21 mouse cellular contexts compared by ENCODE assay signal in genomic region chr3:14764755-14765566, GRCm38 (mm10). TPM values are rescaled to one million over a fixed set of nuclear protein-coding genes. Genes with fewer than 3 reads are reported as not detected.
"Had no signal": no experiment of that assay in that cellular context is flagged by ENCODE, and none has a peak within 500 bp of the region (broad histone marks: within the 10 kb centered on the region; RNA-seq: fewer than 3 reads in every experiment).

No protein-coding gene starts in this region.

- DNase-seq: liver, postnatal 0 days; lung, adult 2 months; lung, postnatal 14 days; lung, postnatal 36 days; thymus, adult 2 months; thymus, postnatal 25 days; thymus, postnatal 4 days had no signal

- H3K4me3 ChIP-seq: liver, embryonic 15.5 days; lung, embryonic 15.5 days; midbrain, embryonic 13.5 days; midbrain, embryonic 15.5 days; neural tube, embryonic 12.5 days; stomach, embryonic 15.5 days had no signal

- H3K9me3 ChIP-seq: liver, embryonic 15.5 days; lung, embryonic 15.5 days; midbrain, embryonic 13.5 days; midbrain, embryonic 15.5 days; neural tube, embryonic 12.5 days; stomach, embryonic 15.5 days had no signal

- H3K4me2 ChIP-seq: liver, embryonic 15.5 days; lung, embryonic 15.5 days; midbrain, embryonic 11.5 days; midbrain, embryonic 13.5 days; midbrain, embryonic 15.5 days; neural tube, embryonic 12.5 days; stomach, embryonic 15.5 days had no signal

- H3K27me3 ChIP-seq: liver, embryonic 15.5 days; lung, embryonic 15.5 days; midbrain, embryonic 13.5 days; midbrain, embryonic 15.5 days; neural tube, embryonic 12.5 days; stomach, embryonic 15.5 days had no signal

- ATAC-seq: liver, postnatal 0 days; lung, postnatal 0 days; midbrain, embryonic 13.5 days; midbrain, embryonic 15.5 days had no signal

- H3K36me3 ChIP-seq: liver, embryonic 15.5 days; lung, embryonic 15.5 days; midbrain, embryonic 13.5 days; midbrain, embryonic 15.5 days; neural tube, embryonic 12.5 days; stomach, embryonic 15.5 days had no signal

- H3K9ac ChIP-seq: liver, embryonic 15.5 days; liver, postnatal 0 days; lung, embryonic 15.5 days; midbrain, embryonic 13.5 days; midbrain, embryonic 15.5 days; neural tube, embryonic 12.5 days; stomach, embryonic 15.5 days had no signal

- H3K4me1 ChIP-seq: liver, embryonic 15.5 days; lung, embryonic 15.5 days; midbrain, embryonic 13.5 days; midbrain, embryonic 15.5 days; neural tube, embryonic 12.5 days; stomach, embryonic 15.5 days had no signal

- H3K27ac ChIP-seq: liver, embryonic 15.5 days; lung, embryonic 15.5 days; macrophage; midbrain, embryonic 13.5 days; midbrain, embryonic 15.5 days; neural tube, embryonic 12.5 days; stomach, embryonic 15.5 days; stomach, postnatal 0 days had no signal

RNA-seq across cellular contexts. Expression of gene Car1, which starts 43.2 kb away (rescaled TPM):
- total RNA-seq: midbrain, postnatal 0 days; monocyte, adult 5-6 weeks; neutrophil, adult 5-6 weeks had no signal
- polyA plus RNA-seq: macrophage; midbrain, embryonic 11.5 days; midbrain, embryonic 13.5 days; neural tube, embryonic 12.5 days; neural tube, embryonic 14.5 days had no signal
